Mouse (Mus musculus) ES-E14 (cell line): ENCODE results near the gene Plce1.

ENCODE experiments used
- CHD2 ChIP-seq: IDR thresholded peaks from 2 replicates; pipeline ENCODE4 v1.6.1; 2014; ENCODE audit warnings: mild to moderate bottlenecking, low read depth, low read length, inconsistent platforms
- HCFC1 ChIP-seq: IDR thresholded peaks from 2 replicates; pipeline ENCODE4 v1.6.1; 2012; ENCODE audit warnings: low read length, inconsistent platforms, borderline replicate concordance; ENCODE audit not compliant: insufficient read depth
- MAFK ChIP-seq: IDR thresholded peaks from 2 replicates; pipeline ENCODE4 v1.6.1; 2014; ENCODE audit warnings: mild to moderate bottlenecking, low read depth, low read length, inconsistent platforms; ENCODE audit not compliant: insufficient read depth
- ZC3H11A ChIP-seq: IDR thresholded peaks from 2 replicates; pipeline ENCODE4 v1.6.1; 2012; ENCODE audit warnings: low read depth, mild to moderate bottlenecking, inconsistent platforms, low read length, borderline replicate concordance
- ZNF384 ChIP-seq: IDR thresholded peaks from 2 replicates; pipeline ENCODE4 v1.6.1; 2012; ENCODE audit warnings: low read depth, low read length, inconsistent platforms

- TF ChIP-seq ZC3H11A (no peak), HCFC1 (no peak), ZNF384 (no peak), MAFK (no peak), CHD2 (no peak)
These were observed 5.5 kb upstream of the Plce1 start for GRCm38 (mm10) chr19:38475394-38475793.
